Mouse (Mus musculus) midbrain, embryonic 16.5 days (tissue): ENCODE data around the gene Drc1. TPM values are rescaled to one million over a fixed set of nuclear protein-coding genes. Genes with fewer than 3 reads are reported as not detected.

Source experiments
- ATAC-seq: fragments of 200-750 bp; cut with Nextera tagmentation; 2 replicates; pipeline ENCODE4 v1.8.0; 2017; ENCODE audit warnings: moderate TSS enrichment
- H3K27ac ChIP-seq: fragments of 300-500 bp; sonication (generic); 2 replicates; pipeline ENCODE4 v1.5.1; 2014; ENCODE audit warnings: mild to moderate bottlenecking, low read length, mixed read lengths
- H3K27me3 ChIP-seq: fragments of 300-500 bp; sonication (generic); 2 replicates; pipeline ENCODE4 v1.6.1; 2014; ENCODE audit warnings: low read depth, low read length, mixed read lengths; ENCODE audit not compliant: control insufficient read depth, insufficient read depth
- H3K36me3 ChIP-seq: fragments of 300-500 bp; sonication (generic); 2 replicates; pipeline ENCODE4 v1.6.1; 2014; ENCODE audit warnings: mild to moderate bottlenecking, low read length, moderate library complexity, mixed read lengths; ENCODE audit not compliant: control insufficient read depth, insufficient read depth
- H3K4me1 ChIP-seq: fragments of 300-500 bp; sonication (generic); 2 replicates; pipeline ENCODE4 v1.6.1; 2014; ENCODE audit warnings: mild to moderate bottlenecking, low read length, mixed read lengths; ENCODE audit not compliant: control insufficient read depth, insufficient read depth
- H3K4me2 ChIP-seq: fragments of 300-500 bp; sonication (generic); 2 replicates; pipeline ENCODE4 v1.6.1; 2014; ENCODE audit warnings: mild to moderate bottlenecking, low read length, mixed read lengths
- H3K4me3 ChIP-seq: fragments of 300-500 bp; sonication (generic); 2 replicates; pipeline ENCODE4 v1.5.1; 2014; ENCODE audit warnings: low read depth, mild to moderate bottlenecking, low read length, moderate library complexity, mixed read lengths
- H3K9ac ChIP-seq: fragments of 300-500 bp; sonication (generic); 2 replicates; pipeline ENCODE4 v1.6.1; 2014; ENCODE audit warnings: low read depth, low read length, mixed read lengths
- H3K9me3 ChIP-seq: fragments of 300-500 bp; sonication (generic); replicated peaks from 2 replicates; pipeline ENCODE4 v1.6.1; 2014; ENCODE audit warnings: mild to moderate bottlenecking, low read length, mixed read lengths; ENCODE audit not compliant: control insufficient read depth, poor library complexity, severe bottlenecking
- WGBS: fragments of 180-500 bp; shearing (Covaris S2); extraction: QIAGEN DNeasy Blood & Tissue Kit; methylation state at CpG from one replicate; pipeline ENCODE4 v1.1.7; 2014; 5-methylcytosine and 5-hydroxymethylcytosine counted together
- polyA plus RNA-seq: library from polyadenylated mRNA; unstranded; fragments of >200 nt; fragmentation: Nextera tagmentation; extraction: Ambion mirVana; gene quantifications from 2 replicates; pipeline ENCODE4 v1.2.1, GENCODE M21; 2015

The Drc1 gene
- 9.5 and 10.2 TPM in 2 replicates for polyA plus RNA-seq

DNA sequence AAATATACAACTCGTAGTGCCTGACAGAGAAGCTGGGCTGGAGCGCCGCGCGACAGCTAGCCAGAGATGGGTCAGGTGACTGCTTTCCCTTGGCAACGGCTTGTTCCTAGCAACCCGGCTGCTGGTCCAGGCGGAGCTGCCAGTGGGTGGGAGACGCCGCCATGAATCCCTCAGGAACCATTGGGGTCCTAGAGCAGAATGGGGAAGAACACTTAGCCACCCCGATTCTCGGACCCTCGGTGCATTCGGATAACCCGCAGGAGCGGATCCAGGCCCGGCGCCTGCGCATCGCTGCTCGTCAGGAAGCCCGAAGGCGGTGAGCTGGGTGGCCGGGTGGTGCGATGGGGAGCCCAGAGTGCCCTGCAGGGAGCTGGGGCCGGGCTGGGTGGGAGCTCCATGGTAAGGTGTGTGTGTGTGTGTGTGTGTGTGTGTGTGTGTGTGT, at the start of gene Drc1:
Gene Drc1 (plus strand): TSS at position 98 of the 442 bp plus-strand sequence.
- under 1% methylated on average over 26 of the region's 26 CpGs for WGBS
- Histone ChIP-seq H3K36me3 (no peaks in the 10 kb centered on the region), H3K4me3 (peak within 1 kb of the TSS; percentile 61), H3K4me1 (peaks cover 10% of the 10 kb centered on the region), H3K9me3 (peaks cover 4% of the 10 kb centered on the region; the same call in 1 of the 2 replicates), H3K27me3 (no peaks in the 10 kb centered on the region), H3K9ac (peak within 1 kb of the TSS; percentile 76), H3K4me2 (peak within 1 kb of the TSS; percentile 74), H3K27ac (peak within 1 kb of the TSS; percentile 76)
- ATAC-seq: peak; percentile 96

DNA sequence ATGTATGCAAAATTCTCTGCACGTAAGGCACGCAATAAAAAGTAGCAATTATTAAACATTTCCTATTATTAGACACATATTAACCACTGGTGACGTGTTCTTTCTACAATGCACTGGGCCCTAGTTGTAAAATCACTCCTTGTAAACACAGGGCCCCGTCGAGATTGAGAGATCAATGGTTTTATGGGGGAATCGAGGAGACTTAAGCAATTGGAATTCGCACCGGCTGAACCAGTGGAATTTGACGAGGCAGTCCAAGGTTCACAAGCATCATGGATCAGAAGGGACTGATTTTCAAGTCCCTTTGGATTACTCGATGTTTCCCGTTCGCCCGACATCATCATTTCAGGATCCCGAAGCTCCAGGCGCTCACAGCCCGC, 49.3 kb upstream of the Drc1 start:
- H3K9me3 ChIP-seq: no peaks in the 10 kb centered on the region

DNA sequence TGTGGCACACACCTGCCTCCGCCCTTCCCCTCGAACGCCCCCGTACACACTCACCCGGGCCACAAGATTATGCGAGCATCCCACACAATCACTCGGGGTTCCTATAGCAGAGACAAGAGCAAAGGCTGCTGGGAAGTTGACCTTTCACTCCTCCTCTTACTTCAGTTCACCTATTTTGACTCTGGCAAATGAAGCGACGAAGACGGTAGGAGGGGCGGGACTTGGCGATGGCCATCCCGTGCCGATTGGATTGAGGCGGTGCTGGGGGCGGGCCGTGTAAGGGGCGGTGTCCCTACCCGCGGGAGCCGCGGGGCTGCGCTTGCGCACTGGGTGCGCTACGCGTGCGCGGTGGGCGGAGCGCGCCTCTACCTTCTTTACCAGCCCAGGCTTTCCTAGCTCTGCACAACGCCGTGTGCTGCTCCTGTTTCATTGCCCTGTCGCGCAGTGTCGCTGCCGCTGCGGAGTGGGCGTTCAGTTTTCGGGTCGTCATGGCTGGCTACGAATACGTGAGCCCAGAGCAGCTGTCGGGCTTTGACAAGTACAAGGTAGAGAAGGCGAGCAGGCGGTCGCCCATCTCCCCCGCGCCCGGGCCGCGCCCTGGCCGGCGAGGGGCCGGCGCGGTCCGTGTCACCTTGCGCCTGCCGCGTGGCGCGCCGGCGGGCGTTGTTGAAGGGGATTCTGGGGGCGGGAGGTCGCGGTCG, 48.8 kb upstream of the Drc1 start, which contains the start of gene Selenoi:
Gene Selenoi (plus strand): TSS at position 311 of the 701 bp plus-strand sequence.
- Histone ChIP-seq H3K27ac (peak within 1 kb of the TSS; percentile 91), H3K27me3 (no peaks in the 10 kb centered on the region), H3K4me1 (peaks cover 25% of the 10 kb centered on the region), H3K9me3 (no peaks in the 10 kb centered on the region), H3K9ac (peak within 1 kb of the TSS; percentile 91), H3K4me3 (peak within 1 kb of the TSS; percentile 69), H3K36me3 (no peaks in the 10 kb centered on the region), H3K4me2 (peak within 1 kb of the TSS; percentile 79)
- 1% methylated on average over 71 of the region's 71 CpGs for WGBS
- ATAC-seq: peak; percentile 100

More for the DNA sequence above, 49.3 kb upstream of the Drc1 start:
- Histone ChIP-seq H3K4me2 (peak overlapping the region; percentile 79), H3K27ac (peak overlapping the region; percentile 91), H3K27me3 (no peaks in the 10 kb centered on the region), H3K36me3 (no peaks in the 10 kb centered on the region), H3K4me1 (peaks cover 25% of the 10 kb centered on the region), H3K4me3 (peak overlapping the region; percentile 69), H3K9ac (peak overlapping the region; percentile 68)
- no peak for ATAC-seq
- 37% methylated on average over 16 of the region's 16 CpGs for WGBS

GRCm38 (mm10) chr5:30233042-30233441, 48.1 kb upstream of the Drc1 start:
- peak; percentile 13; the same call in 1 of the 2 replicates for ATAC-seq
- Histone ChIP-seq H3K27me3 (no peaks in the 10 kb centered on the region), H3K9me3 (no peaks in the 10 kb centered on the region), H3K4me1 (peaks cover 25% of the 10 kb centered on the region), H3K27ac (peak overlapping the region; percentile 91), H3K4me2 (peak overlapping the region; percentile 64), H3K9ac (peak overlapping the region; percentile 91), H3K4me3 (peak overlapping the region; percentile 69), H3K36me3 (no peaks in the 10 kb centered on the region)
- under 1% methylated on average over 15 of the region's 15 CpGs for WGBS

DNA sequence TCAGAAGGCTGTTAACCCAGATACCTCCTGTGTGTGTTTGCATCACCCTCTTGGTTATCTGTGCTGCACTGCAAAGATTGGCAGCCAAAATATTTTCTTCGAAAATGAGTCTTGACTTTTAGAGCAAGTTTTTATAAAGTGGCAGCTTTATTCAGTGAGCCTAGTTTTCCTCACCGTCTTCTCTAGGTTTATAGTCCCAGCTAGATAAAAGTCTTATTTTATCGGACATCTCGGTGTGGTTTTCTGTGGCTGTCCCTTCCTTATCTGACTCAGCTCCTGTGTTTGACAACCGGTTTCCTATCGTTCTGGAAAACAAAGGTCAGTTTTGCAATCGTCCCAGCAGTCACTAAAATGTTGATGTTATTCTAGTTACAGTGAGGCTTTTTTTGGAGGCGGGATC, 47.2 kb upstream of the Drc1 start:
- H3K4me2 ChIP-seq: peak overlapping the region; percentile 64

GRCm38 (mm10) chr5:30235641-30236126, 45.5 kb upstream of the Drc1 start:
- ATAC-seq: no peak
- H3K36me3 ChIP-seq: no peaks in the 10 kb centered on the region
- H3K4me1 ChIP-seq: peaks cover 25% of the 10 kb centered on the region
- no peaks in the 10 kb centered on the region for H3K27me3 ChIP-seq
- no peak overlapping the region for H3K9ac ChIP-seq
- no peak overlapping the region for H3K4me2 ChIP-seq
- no peaks in the 10 kb centered on the region for H3K9me3 ChIP-seq
- 97% methylated on average over 2 of the region's 2 CpGs for WGBS
- no peak overlapping the region for H3K27ac ChIP-seq
- no peak overlapping the region for H3K4me3 ChIP-seq

More for the DNA sequence above, 47.2 kb upstream of the Drc1 start:
- no peak overlapping the region for H3K27ac ChIP-seq
- H3K36me3 ChIP-seq: no peaks in the 10 kb centered on the region
- no peak for ATAC-seq
- peaks cover 25% of the 10 kb centered on the region for H3K4me1 ChIP-seq
- peak overlapping the region; percentile 69 for H3K4me3 ChIP-seq
- H3K9me3 ChIP-seq: no peaks in the 10 kb centered on the region
- H3K9ac ChIP-seq: 0 out of 2 replicates have a peak overlapping the region, but pooled peaks have one; percentile 38
- no peaks in the 10 kb centered on the region for H3K27me3 ChIP-seq
- 73% methylated on average over 8 of the region's 8 CpGs for WGBS

- Histone ChIP-seq H3K27me3 (no peaks in the 10 kb centered on the region), H3K9me3 (no peaks in the 10 kb centered on the region), H3K4me3 (no peak overlapping the region), H3K36me3 (no peaks in the 10 kb centered on the region), H3K9ac (no peak overlapping the region), H3K4me2 (no peak overlapping the region), H3K27ac (no peak overlapping the region), H3K4me1 (peaks cover 18% of the 10 kb centered on the region)
- no peak for ATAC-seq
- WGBS: 98% methylated on average over 5 of the region's 5 CpGs
These were observed 42.7 kb upstream of the Drc1 start for GRCm38 (mm10) chr5:30238533-30238932.

DNA sequence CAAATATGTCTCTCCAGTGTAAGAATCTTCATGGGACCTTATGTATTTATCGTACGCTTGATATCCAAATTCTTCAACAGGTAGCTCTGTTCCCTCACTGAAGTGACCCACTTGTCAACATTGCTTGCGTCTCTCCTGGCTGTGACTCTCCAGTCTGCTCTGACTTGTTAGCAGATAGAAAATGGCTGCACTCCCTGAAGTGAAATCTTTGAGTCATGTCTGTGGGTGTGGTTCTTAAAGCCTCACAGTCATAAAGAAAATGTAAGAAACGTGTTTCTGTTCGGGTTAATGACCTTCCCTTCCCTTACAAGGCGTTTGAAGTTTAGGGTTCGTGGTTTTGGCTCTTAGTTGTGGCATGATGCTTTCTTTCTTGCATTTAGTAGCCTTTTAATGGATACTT, 40.6 kb upstream of the Drc1 start:
- no peak overlapping the region for H3K27ac ChIP-seq
- 94% methylated on average over 7 of the region's 7 CpGs for WGBS
- ATAC-seq: no peak
- no peaks in the 10 kb centered on the region for H3K27me3 ChIP-seq
- no peaks in the 10 kb centered on the region for H3K9me3 ChIP-seq
- no peak overlapping the region for H3K4me3 ChIP-seq
- H3K9ac ChIP-seq: no peak overlapping the region
- no peak overlapping the region for H3K4me2 ChIP-seq
- H3K4me1 ChIP-seq: peaks cover 11% of the 10 kb centered on the region
- H3K36me3 ChIP-seq: no peaks in the 10 kb centered on the region

DNA sequence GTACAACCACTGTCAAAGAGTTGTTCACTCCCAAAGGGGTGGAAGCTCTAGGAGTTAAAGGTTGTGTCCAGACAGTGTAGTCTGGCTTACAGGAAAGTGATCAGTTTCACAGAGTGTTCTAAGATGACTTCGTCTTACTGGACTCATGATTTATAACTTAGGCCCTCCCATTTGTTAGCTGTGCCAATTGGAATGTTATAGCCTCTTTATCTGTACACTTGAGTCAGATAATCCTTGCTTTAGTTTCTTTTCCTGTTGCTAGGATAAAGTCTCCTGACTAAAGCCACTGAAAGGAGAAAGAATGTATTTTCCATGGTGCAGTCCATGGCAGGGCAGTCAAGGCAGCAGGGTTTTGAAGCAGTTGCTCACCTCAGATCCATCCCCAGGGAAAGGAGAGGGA, 38.8 kb upstream of the Drc1 start:
- Histone ChIP-seq H3K4me3 (no peak overlapping the region), H3K4me1 (peaks cover 11% of the 10 kb centered on the region), H3K9me3 (no peaks in the 10 kb centered on the region), H3K36me3 (no peaks in the 10 kb centered on the region), H3K9ac (no peak overlapping the region), H3K27ac (no peak overlapping the region), H3K27me3 (no peaks in the 10 kb centered on the region), H3K4me2 (no peak overlapping the region)
- WGBS: 44% methylated on average over 1 of the region's 1 CpGs
- ATAC-seq: no peak
